Mouse (Mus musculus) cerebellum, postnatal 10 days (tissue): ENCODE results near the gene Atf1.

Experiments used
- DNase-seq, 2 experiments: peaks; one replicate each; pipeline ENCODE4 v3.0.0; 2021; ENCODE audit warnings: mixed read lengths in 2 of 2

Atf1 gene

GRCm38 (mm10) chr15:100227663-100228534 is at the start of gene Atf1:
Atf1 (plus strand) TSS chr15:100227819.
- peak; percentile 98 for DNase-seq

- no peak for DNase-seq
These were observed 49.1 kb upstream of the Atf1 start for GRCm38 (mm10) chr15:100178487-100178886.

- peak in 1 of 2 experiments; percentile 41 for DNase-seq
These were observed 47.9 kb upstream of the Atf1 start for GRCm38 (mm10) chr15:100179685-100180084.

GRCm38 (mm10) chr15:100180221-100180620 is 47.4 kb upstream of the Atf1 start:
- peak; percentile 90 to 94 for DNase-seq

GRCm38 (mm10) chr15:100181841-100182240 is 45.8 kb upstream of the Atf1 start:
- DNase-seq: no peak

- DNase-seq: no peak
These were observed 44.9 kb upstream of the Atf1 start for GRCm38 (mm10) chr15:100182526-100183280.

DNA sequence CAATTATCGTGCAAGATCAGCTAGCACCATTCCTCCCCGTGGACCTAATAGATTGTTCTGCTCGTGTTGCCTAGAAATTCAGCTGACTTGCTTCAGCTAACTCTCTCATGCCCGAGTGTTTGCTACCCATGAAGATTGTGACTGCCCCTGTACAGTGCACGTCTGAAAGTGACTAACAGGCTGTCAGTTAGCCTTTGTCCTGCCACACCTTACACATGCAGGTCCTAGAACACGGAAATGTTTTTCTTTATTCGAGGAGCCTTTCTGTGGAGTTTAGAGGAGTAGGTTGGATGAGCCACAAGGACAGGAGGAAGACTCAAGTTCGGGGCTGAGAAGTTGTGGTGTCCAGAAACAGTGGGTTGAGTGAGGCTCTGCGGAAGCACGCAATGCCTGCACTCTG is 44.1 kb upstream of the Atf1 start:
- DNase-seq: no peak

GRCm38 (mm10) chr15:100184821-100185496 is 42.7 kb upstream of the Atf1 start:
- peak in 1 of 2 experiments; percentile 66 for DNase-seq

DNA sequence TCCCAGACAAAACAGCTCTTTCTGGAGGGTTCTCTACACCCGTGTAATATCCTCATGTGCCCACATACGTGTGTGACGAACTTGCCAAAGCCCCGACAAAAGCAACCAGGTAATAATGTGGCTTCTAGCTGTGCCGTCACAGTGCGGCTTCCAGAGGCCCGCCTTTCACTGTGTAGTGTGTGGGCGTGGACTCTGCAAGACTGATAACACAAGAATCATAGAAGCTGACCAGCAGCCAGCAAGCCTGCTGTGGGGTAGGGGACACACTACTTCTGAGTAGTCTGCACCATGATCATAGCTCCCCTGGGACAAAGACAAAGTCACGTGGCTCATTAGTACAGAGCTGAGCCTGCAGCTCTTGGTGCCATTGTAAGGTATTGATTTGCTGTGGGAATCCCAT is 41.4 kb upstream of the Atf1 start:
- DNase-seq: no peak

- DNase-seq: no peak
These were observed 40.5 kb upstream of the Atf1 start for GRCm38 (mm10) chr15:100186882-100187672.

DNA sequence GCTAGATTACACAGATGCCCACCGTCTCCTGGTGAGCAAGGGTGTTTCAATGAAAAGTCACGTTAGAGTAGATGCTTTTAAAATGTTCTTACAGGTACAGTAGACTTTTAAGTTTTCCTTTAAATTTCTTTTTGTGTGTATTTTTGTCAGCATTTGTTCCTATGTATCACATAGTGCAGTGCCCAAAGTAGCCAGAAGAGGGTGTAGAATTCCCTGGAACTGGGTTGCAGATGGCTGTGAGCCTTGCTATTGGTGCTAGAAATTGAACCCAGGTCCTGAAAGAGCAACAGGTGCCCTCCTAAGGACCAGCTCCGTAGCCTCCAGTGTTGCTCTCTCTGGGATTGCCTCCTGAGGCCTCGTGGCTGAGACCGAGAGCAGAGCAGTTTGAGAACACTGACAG is 39.1 kb upstream of the Atf1 start:
- DNase-seq: no peak

DNA sequence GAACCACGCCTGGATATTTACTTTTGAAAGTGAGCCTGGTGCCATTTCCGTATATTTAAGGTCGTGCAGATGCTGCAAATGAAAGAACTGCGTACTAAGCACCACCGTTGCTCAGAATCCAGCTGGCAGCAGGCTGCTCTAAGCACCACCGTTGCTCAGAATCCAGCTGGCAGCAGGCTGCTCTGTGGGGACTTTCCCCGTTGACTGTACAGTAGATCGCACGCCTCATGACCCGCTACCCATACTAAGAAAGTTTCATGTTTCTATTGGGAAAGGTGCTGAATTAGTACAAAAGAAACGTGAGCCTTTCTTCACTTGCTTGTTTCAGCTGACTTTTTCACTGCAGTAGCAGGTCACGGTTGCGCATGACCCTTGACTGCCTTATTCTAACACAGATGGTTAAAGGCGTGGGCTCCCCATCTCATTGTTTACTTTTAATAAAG is 38.6 kb upstream of the Atf1 start:
- no peak for DNase-seq

- DNase-seq: no peak
These were observed 37.5 kb upstream of the Atf1 start for GRCm38 (mm10) chr15:100190083-100190482.

- DNase-seq: peak; percentile 90 to 92
These were observed 28.5 kb upstream of the Atf1 start for GRCm38 (mm10) chr15:100198983-100199745.

DNA sequence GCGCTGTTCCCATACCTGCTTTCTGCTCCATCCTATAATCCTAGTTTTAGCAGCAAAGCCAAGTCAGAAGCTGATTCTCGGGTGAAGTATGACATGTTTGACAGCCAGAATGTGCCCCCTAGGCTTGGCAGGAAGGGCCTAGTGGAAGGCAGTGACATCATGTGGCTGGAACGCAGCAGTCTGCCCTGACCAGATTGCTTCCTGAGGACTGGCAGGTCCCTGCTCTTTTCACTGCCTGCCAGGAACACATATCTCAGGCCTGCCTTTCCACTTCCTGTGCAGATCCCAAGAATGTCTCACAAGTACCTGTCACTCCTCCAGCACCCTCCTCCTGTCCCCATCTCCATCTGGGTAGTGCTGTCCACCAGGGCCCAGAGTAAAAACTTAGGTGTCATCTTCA is 27.8 kb upstream of the Atf1 start:
- peak; percentile 88 to 93 for DNase-seq

DNA sequence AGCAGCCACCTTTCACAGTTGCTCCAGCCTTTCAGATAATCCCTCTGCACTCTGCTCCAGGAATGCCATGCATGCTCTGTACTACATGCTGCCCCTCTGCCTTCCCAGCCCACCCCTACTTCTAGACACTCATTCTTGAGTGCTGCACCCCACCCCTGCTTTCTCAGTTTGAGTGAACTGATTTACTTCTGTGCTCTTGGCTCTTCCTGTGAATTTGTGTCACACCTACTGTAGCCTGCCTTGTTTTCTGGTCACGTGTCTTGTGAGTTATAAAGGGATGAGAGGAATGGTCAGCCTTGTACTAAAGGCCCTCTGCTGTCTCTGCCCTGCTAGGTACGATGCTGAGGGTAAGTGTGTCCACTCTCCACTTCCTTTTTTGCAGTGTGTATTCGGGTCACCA is 25.8 kb upstream of the Atf1 start:
- no peak for DNase-seq

DNA sequence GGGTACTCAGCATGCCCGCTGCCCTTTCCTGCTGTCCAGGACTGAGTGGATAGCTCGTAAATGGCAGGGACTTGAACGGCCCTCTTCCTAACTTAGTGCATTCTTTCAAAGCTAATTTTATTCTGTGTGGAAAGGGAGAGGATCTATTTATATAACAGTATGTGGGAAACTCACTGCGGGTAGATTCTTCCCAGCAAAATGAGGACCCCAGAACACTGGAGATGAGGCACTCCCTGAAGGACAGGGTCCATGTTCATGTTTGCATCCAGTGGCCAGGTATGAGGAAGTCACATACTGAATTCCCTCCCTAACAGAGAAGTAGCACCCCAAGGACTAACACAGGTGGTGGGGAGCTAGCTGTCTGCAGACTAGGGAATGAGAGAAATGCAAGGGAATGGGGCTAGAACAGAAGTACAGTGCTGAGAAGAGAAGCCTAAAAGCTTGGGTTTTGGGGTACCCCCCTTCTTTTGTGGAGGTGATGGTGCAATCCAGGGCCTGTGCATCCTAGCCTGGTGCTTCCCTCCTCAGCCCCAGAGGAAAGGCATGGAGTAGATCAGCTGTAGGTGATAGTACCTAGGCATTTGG is 25.1 kb upstream of the Atf1 start:
- no peak for DNase-seq

DNA sequence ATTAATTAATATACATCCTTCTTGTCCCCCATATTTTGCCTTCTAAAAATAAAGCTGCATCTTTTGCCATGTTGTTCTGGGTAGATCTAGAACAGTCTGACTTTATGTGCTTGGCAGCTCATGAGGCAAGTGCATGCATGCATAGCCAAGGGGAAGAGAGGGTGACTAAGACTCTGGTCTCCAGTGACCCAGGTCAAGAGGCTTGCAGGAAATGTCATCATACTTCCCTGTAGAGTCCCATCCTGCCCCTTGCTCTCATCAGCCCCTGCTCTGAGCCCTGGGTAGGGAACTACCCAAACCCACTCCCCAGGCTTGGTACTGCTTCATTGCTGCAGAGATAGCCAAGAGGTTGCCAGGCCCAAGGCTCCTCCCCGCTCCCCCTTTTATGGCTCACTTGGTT is 23.0 kb upstream of the Atf1 start:
- no peak for DNase-seq

DNA sequence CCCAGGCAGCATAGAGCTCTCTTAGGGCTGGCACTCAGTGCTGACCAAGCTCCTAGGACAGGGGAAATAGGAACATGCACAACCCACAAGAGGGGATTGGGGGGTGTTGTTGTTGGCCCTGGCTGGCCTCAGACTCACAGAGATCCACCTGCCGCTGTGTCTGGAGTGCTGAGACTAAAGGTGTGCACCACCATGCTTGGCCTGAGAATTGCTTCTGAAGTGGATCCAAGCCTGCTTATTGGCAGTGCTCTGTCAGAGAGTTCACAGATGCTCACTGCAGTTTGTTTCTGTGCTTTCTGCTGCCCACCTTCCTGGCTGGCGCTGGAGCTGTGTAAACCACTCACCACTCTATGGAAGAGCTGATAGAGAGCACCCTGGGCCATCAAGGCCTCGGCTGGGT is 17.6 kb upstream of the Atf1 start:
- DNase-seq: peak; percentile 51 to 63

DNA sequence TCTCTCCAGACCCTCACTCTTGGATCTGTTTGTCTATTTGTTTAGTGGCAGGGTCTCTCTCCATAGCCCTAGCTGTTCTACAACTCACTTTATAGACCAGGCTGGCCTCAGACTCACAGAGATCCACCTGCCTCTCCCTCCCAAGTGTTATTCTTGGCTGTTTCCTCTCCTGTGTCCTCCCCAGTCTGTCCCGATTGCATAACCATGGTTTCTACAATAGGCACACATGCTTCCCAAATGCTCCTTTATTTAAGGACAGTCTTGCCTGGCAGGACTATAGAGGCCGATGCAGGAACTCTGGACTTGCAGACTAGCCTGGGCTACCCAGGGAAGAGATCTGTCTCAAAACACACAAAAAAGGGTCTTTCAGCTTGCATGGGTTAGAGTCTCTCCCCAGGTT is 14.3 kb upstream of the Atf1 start:
- no peak for DNase-seq

DNA sequence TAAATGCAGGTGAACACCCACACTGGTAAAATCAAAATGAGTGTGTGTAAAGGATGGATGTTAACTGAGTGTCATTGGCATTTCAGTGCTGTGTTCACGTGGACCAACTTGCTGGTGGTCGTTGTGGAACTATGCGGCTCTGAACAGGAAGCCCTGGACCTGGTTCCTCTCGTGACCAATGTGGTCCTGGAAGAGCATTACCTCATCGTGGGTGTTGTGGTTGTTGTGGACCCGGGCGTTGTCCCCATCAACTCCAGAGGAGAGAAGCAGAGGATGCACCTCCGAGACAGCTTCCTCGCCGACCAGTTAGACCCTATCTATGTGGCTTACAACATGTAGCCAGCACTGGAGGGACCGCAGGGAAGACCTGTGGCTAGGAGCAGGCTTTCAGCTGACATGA is 12.5 kb upstream of the Atf1 start:
- no peak for DNase-seq
